Mouse (Mus musculus): Measurements from ENCODE around the gene Gm21497. TPM values are rescaled to one million over a fixed set of nuclear protein-coding genes. Genes with fewer than 3 reads are reported as not detected.
"Not testable (repeated sequence)": the region's sequence is repeated elsewhere in the genome, so short reads cannot be mapped to it uniquely, and the experiment has no call there.

Gene Gm21497
- total RNA-seq (2021): not detected
- long read RNA-seq, experiment 1: 0 reads
- long read RNA-seq, experiment 2: 0 reads

GRCm38 (mm10) chrY:61646446-61646845, at the start of gene Gm21497:
Gene Gm21497, plus strand, starts transcription at chrY:61646746.
- DNase-seq (ENCODE audit: low spot score in 2 of 2): not testable (repeated sequence)

Measured in adrenal gland, postnatal 4 days (tissue).